Mouse (Mus musculus) neural tube, embryonic 12.5 days (tissue): ENCODE results near the gene Slc6a16. TPM values are rescaled to one million over a fixed set of nuclear protein-coding genes. Genes with fewer than 3 reads are reported as not detected.

Source experiments
- ATAC-seq: fragments of 200-750 bp; cut with Nextera tagmentation; 2 replicates; pipeline ENCODE4 v1.8.0; 2017; ENCODE audit warnings: low read depth, mild to moderate bottlenecking, moderate TSS enrichment, moderate library complexity; ENCODE audit not compliant: low FRiP score
- H3K27ac ChIP-seq: fragments of 300-500 bp; sonication (generic); 2 replicates; pipeline ENCODE4 v1.5.1; 2016
- H3K27me3 ChIP-seq: fragments of 300-500 bp; sonication (generic); replicated peaks from 2 replicates; pipeline ENCODE4 v1.6.1; 2016; ENCODE audit warnings: mild to moderate bottlenecking
- H3K36me3 ChIP-seq: fragments of 300-500 bp; sonication (generic); 2 replicates; pipeline ENCODE4 v1.6.1; 2016; ENCODE audit warnings: mild to moderate bottlenecking
- H3K4me1 ChIP-seq: fragments of 300-500 bp; sonication (generic); 2 replicates; pipeline ENCODE4 v1.6.1; 2016
- H3K4me2 ChIP-seq: fragments of 300-500 bp; sonication (generic); replicated peaks from 2 replicates; pipeline ENCODE4 v1.6.1; 2016; ENCODE audit warnings: mild to moderate bottlenecking
- H3K4me3 ChIP-seq: fragments of 300-500 bp; sonication (generic); 2 replicates; pipeline ENCODE4 v1.5.1; 2016
- H3K9ac ChIP-seq: fragments of 300-500 bp; sonication (generic); 2 replicates; pipeline ENCODE4 v1.6.1; 2016; ENCODE audit warnings: mild to moderate bottlenecking
- H3K9me3 ChIP-seq: fragments of 300-500 bp; sonication (generic); 2 replicates; pipeline ENCODE4 v1.6.1; 2016; ENCODE audit warnings: mild to moderate bottlenecking
- WGBS: fragments of 180-500 bp; shearing (Covaris S2); methylation state at CpG from one replicate; pipeline ENCODE4 v1.1.7; 2016; 5-methylcytosine and 5-hydroxymethylcytosine counted together
- polyA plus RNA-seq: library from polyadenylated mRNA; unstranded; fragments of >200 nt; fragmentation: Nextera tagmentation; extraction: Ambion mirVana; gene quantifications from 2 replicates; pipeline ENCODE4 v1.2.1, GENCODE M21; 2016

Gene Slc6a16
- polyA plus RNA-seq, 1 experiment from 2014 or later, result 0.20 TPM

DNA sequence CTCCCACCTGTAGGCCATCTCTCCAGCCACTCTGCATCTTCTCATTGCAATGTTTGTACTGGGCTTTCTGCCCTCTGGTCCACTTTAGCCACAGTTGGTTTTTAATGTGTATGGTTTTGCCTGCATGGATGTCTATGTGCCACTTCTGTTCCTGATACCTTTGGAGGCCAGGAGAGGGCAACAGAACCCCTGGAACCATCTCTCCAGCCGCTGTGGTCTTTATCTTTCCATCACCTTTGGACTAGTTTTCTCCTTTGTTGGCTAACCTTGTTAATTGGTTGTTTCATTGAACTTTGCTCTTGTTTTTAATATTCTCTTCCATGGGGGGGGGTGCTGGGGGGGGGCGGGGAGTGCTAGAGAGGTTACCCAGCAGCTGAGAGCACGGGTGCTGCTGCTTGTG, 23.5 kb downstream of the Slc6a16 start:
- Histone ChIP-seq H3K9ac (no peak overlapping the region), H3K27ac (no peak overlapping the region), H3K4me2 (no peak overlapping the region), H3K4me3 (no peak overlapping the region), H3K4me1 (0 out of 2 replicates have a peak, but pooled peaks cover 3% of the 10 kb centered on the region), H3K27me3 (no peaks in the 10 kb centered on the region; the same call in 1 of the 2 replicates), H3K9me3 (no peaks in the 10 kb centered on the region), H3K36me3 (no peaks in the 10 kb centered on the region)
- ATAC-seq, result no peak
- 75% methylated on average over 3 of the region's 3 CpGs for WGBS

DNA sequence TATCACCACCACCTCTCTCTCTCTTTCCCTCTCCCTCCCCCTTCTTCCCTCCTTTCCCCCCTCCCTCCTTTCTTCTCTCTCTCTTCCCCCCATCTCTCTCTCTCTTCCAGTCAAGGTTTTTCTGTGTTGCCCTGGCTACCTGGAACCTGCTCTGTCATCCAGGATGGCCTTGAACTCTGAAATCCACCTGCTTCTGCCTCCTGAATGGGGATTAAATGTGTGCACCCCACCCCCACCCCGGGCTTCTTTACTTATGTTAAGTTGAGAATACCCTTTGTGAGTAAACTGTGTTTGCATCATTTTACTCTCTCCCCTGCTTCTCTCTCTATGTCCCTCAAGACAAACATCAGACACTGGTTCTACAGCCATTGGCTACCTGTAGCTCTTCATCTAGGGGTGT, 24.6 kb downstream of the Slc6a16 start:
- WGBS, result 88% methylated on average over 1 of the region's 1 CpGs

DNA sequence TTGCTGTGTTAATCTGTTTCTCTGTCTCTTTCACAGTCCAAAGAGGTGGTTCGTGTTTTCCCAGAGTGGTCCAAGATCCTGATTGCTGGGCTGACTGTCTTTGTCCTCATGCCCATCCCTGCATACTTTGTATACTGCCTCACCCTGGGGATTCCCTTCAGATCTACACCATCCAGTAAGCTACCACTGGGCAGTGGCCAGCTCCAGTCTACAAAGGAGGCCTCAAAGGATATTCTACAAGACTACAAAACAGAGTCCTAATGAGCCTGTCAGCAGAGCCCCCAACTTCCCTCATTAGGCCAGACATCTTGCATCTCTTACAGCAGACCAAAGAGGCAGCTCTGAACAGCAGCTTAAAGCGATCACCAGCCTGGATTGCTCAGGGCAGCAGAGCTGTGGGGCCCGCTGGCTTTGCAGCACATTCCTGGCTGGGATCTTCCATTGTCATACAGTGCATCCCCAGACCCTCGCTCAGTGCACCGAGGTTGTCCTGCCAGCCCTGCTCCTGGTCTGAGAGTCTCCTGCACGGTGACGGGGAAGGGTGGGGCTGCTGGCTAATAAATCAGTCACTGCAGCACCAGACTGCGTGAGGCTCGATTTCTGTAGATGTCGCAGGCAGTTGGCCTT, 32.0 kb downstream of the Slc6a16 start:
- H3K9ac ChIP-seq, result no peak overlapping the region
- no peaks in the 10 kb centered on the region for H3K9me3 ChIP-seq
- no peaks in the 10 kb centered on the region; the same call in 1 of the 2 replicates for H3K27me3 ChIP-seq
- H3K4me2 ChIP-seq, result no peak overlapping the region
- H3K36me3 ChIP-seq, result no peaks in the 10 kb centered on the region
- no peak for ATAC-seq
- 38% methylated on average over 10 of the region's 10 CpGs for WGBS
- H3K4me3 ChIP-seq, result no peak overlapping the region
- H3K27ac ChIP-seq, result no peak overlapping the region
- H3K4me1 ChIP-seq, result peaks cover 6% of the 10 kb centered on the region

More for the DNA sequence above, 24.6 kb downstream of the Slc6a16 start:
- no peaks in the 10 kb centered on the region for H3K9me3 ChIP-seq
- no peak overlapping the region for H3K4me3 ChIP-seq
- 0 out of 2 replicates have a peak, but pooled peaks cover 3% of the 10 kb centered on the region for H3K4me1 ChIP-seq
- no peaks in the 10 kb centered on the region; the same call in 1 of the 2 replicates for H3K27me3 ChIP-seq
- no peak overlapping the region for H3K4me2 ChIP-seq
- no peaks in the 10 kb centered on the region for H3K36me3 ChIP-seq
- no peak for ATAC-seq
- no peak overlapping the region for H3K9ac ChIP-seq
- H3K27ac ChIP-seq, result no peak overlapping the region

- 89% methylated on average over 8 of the region's 8 CpGs for WGBS
- Histone ChIP-seq H3K4me1 (peaks cover 3% of the 10 kb centered on the region), H3K9ac (no peak overlapping the region), H3K9me3 (no peaks in the 10 kb centered on the region), H3K4me3 (no peak overlapping the region), H3K27me3 (no peaks in the 10 kb centered on the region; the same call in 1 of the 2 replicates), H3K4me2 (no peak overlapping the region), H3K36me3 (no peaks in the 10 kb centered on the region), H3K27ac (no peak overlapping the region)
- no peak for ATAC-seq
These were observed 32.8 kb downstream of the Slc6a16 start for GRCm38 (mm10) chr7:45273672-45274071.

GRCm38 (mm10) chr7:45277136-45277760, 36.4 kb downstream of the Slc6a16 start, which contains the start of gene Slc6a21:
TSS of gene Slc6a21 (plus strand) at chr7:45277513.
- ATAC-seq, result no peak

GRCm38 (mm10) chr7:45286486-45286885, 45.6 kb downstream of the Slc6a16 start:
- ATAC-seq, result no peak
- Histone ChIP-seq H3K4me3 (no peak overlapping the region), H3K9ac (no peak overlapping the region), H3K27ac (no peak overlapping the region), H3K4me1 (no peaks in the 10 kb centered on the region), H3K4me2 (no peak overlapping the region), H3K36me3 (no peaks in the 10 kb centered on the region), H3K9me3 (no peaks in the 10 kb centered on the region), H3K27me3 (no peaks in the 10 kb centered on the region)
- WGBS, result 88% methylated on average over 13 of the region's 13 CpGs

More at GRCm38 (mm10) chr7:45277136-45277760, 36.4 kb downstream of the Slc6a16 start, which contains the start of gene Slc6a21:
- Histone ChIP-seq H3K27ac (no peak within 1 kb of the TSS), H3K4me1 (peaks cover 3% of the 10 kb centered on the region), H3K9ac (peak within 1 kb of the TSS; percentile 49; the same call in 1 of the 2 replicates), H3K9me3 (no peaks in the 10 kb centered on the region), H3K4me2 (peak within 1 kb of the TSS; percentile 67), H3K4me3 (peak within 1 kb of the TSS; percentile 34), H3K36me3 (no peaks in the 10 kb centered on the region), H3K27me3 (no peaks in the 10 kb centered on the region; the same call in 1 of the 2 replicates)
- WGBS, result 7% methylated on average over 44 of the region's 44 CpGs

DNA sequence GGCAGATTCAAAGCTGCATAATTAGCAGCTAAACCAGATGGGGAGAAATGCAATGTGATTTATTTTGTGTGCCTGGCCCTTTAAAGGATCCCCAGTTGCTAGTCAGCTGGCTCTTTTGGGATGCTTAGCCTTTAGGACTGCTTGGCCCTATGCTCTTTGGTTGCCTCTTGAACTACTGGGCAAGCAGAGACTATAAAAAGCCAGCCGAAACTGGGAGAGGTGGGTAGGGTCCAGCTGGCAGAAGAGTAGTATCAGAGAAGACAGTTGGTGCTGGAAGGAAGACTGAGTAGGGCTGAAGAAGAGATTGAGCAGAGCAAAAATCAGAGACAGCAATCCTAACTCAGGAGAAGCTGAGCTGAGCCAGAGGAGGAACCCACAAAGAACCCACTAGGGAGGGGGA, 55.7 kb downstream of the Slc6a16 start:
- WGBS, result 73% methylated on average over 1 of the region's 1 CpGs
- no peak for ATAC-seq

GRCm38 (mm10) chr7:45297563-45297962, 56.7 kb downstream of the Slc6a16 start:
- Histone ChIP-seq H3K9me3 (no peaks in the 10 kb centered on the region), H3K9ac (no peak overlapping the region), H3K4me3 (no peak overlapping the region), H3K27ac (no peak overlapping the region), H3K4me1 (no peaks in the 10 kb centered on the region), H3K27me3 (no peaks in the 10 kb centered on the region), H3K4me2 (no peak overlapping the region), H3K36me3 (no peaks in the 10 kb centered on the region)
- no peak for ATAC-seq
- 68% methylated on average over 3 of the region's 3 CpGs for WGBS

More for the DNA sequence above, 55.7 kb downstream of the Slc6a16 start:
- H3K9me3 ChIP-seq, result no peaks in the 10 kb centered on the region
- no peaks in the 10 kb centered on the region for H3K36me3 ChIP-seq
- H3K9ac ChIP-seq, result no peak overlapping the region
- no peak overlapping the region for H3K27ac ChIP-seq
- H3K27me3 ChIP-seq, result no peaks in the 10 kb centered on the region
- H3K4me2 ChIP-seq, result no peak overlapping the region
- H3K4me3 ChIP-seq, result no peak overlapping the region
- H3K4me1 ChIP-seq, result no peaks in the 10 kb centered on the region

DNA sequence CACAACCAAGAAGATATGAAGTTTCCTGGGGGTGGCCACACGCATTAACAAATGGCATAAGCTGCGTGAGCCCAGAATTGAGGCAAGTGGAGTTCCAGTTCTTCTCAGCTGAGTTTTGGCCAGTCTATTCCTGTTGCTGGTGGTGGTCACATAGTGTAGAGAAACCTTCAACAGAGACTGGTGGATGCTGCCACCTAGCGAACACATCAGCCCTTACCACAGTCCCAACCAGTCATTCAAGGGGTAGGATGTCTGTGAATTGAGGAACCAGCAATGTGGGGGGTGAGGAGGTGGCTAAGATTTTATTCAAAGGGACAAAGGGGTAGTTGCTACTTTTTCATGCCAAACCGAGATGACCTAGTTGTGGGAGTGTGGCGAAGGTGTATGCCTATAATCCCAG, 58.9 kb downstream of the Slc6a16 start:
- Histone ChIP-seq H3K9me3 (no peaks in the 10 kb centered on the region), H3K36me3 (no peaks in the 10 kb centered on the region), H3K9ac (no peak overlapping the region), H3K4me1 (no peaks in the 10 kb centered on the region), H3K4me2 (no peak overlapping the region), H3K4me3 (no peak overlapping the region), H3K27ac (no peak overlapping the region), H3K27me3 (no peaks in the 10 kb centered on the region)
- peak; percentile 71; the same call in 1 of the 2 replicates for ATAC-seq
- WGBS, result 20% methylated on average over 5 of the region's 5 CpGs

DNA sequence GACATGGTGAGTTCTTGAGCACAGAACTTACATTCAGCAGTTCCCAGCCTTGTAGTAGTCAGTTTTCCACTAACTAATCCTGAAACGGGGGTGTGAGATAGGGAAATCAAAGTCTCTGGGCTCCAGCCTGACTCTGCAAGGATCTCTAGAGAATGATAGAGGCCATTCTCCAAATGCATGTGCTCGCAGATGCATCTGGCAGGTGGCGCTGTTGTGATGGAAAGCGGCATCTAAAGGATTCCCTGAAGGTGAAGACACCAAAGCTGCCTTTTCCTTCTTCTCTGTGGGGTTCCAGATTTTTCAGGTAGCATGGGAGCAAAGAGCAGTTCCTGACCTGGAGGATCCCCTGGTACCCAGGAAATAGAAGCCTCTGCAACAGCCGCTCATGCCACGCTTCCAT, 59.4 kb downstream of the Slc6a16 start:
- Histone ChIP-seq H3K9ac (no peak overlapping the region), H3K4me2 (no peak overlapping the region), H3K9me3 (no peaks in the 10 kb centered on the region), H3K4me1 (0 out of 2 replicates have a peak, but pooled peaks cover 4% of the 10 kb centered on the region), H3K4me3 (no peak overlapping the region), H3K27me3 (no peaks in the 10 kb centered on the region), H3K36me3 (no peaks in the 10 kb centered on the region), H3K27ac (no peak overlapping the region)
- WGBS, result 19% methylated on average over 6 of the region's 6 CpGs
- no peak for ATAC-seq

DNA sequence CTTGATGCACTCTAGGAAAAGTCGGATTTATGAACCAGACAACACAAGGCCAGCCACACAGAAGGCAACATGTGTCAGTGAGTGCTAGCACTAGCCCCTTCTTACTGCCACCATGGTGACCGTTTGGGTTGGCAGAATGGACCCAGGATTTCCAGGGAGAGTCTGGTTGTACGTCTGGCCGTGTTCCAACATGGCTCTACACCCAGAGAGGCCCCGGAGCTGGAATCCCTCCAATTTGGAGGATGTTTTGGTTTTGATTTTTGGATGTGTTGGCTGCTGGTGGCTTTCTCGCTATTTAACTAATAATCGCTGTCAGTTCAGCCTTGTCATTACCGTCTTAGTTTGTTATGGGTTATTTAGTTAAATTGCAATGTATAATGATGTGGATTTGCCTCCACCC, 61.7 kb downstream of the Slc6a16 start:
- H3K4me3 ChIP-seq, result no peak overlapping the region

DNA sequence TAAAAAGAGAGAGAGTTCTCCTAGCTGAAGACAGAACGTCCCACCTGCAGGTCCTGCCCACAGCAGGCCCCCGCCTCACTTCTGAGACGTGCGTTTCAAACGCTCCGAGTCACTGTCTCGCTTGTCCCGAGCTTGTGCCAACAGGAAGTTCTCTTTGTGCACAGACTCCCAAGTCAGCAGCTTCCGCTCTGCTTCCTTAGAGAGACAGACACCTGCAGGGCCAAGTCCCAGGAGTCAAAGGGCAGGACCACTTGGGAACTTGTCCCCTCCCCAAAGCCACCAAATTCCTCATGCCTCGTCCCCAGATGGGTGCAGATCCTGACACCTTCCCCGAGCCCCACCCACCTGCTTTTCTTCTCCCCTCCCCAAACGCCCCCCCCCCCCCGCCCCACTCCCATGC, 64.0 kb downstream of the Slc6a16 start:
- H3K36me3 ChIP-seq, result no peaks in the 10 kb centered on the region
- H3K27me3 ChIP-seq, result no peaks in the 10 kb centered on the region
- peak overlapping the region; percentile 26; the same call in 1 of the 2 replicates for H3K9ac ChIP-seq
- H3K27ac ChIP-seq, result no peak overlapping the region
- no peak for ATAC-seq
- no peaks in the 10 kb centered on the region for H3K9me3 ChIP-seq
- H3K4me1 ChIP-seq, result 0 out of 2 replicates have a peak, but pooled peaks cover 4% of the 10 kb centered on the region
- peak overlapping the region; percentile 57 for H3K4me2 ChIP-seq
- 21% methylated on average over 11 of the region's 13 CpGs for WGBS
- peak overlapping the region; percentile 27 for H3K4me3 ChIP-seq

More for the DNA sequence above, 61.7 kb downstream of the Slc6a16 start:
- Histone ChIP-seq H3K4me1 (0 out of 2 replicates have a peak, but pooled peaks cover 4% of the 10 kb centered on the region), H3K9me3 (no peaks in the 10 kb centered on the region), H3K36me3 (no peaks in the 10 kb centered on the region), H3K27ac (no peak overlapping the region), H3K9ac (no peak overlapping the region), H3K4me2 (no peak overlapping the region), H3K27me3 (no peaks in the 10 kb centered on the region)
- no peak for ATAC-seq
- WGBS, result 84% methylated on average over 8 of the region's 8 CpGs
